Mouse (Mus musculus) macrophage (primary cell): ENCODE data around the gene Unc5cl. TPM values are rescaled to one million over a fixed set of nuclear protein-coding genes. Genes with fewer than 3 reads are reported as not detected.

Source experiments
- H3K27ac ChIP-seq: fragments of 350-480 bp; formaldehyde crosslinking; 2 replicates; pipeline ENCODE4 v1.9.0; 2021
- H3K36me3 ChIP-seq: fragments of 350-480 bp; formaldehyde crosslinking; 2 replicates; pipeline ENCODE4 v1.9.0; 2021; ENCODE audit errors: inconsistent target
- H3K4me3 ChIP-seq: fragments of 350-480 bp; formaldehyde crosslinking; 2 replicates; pipeline ENCODE4 v1.9.0; 2021; ENCODE audit errors: inconsistent target
- H3K79me2 ChIP-seq: fragments of 350-480 bp; formaldehyde crosslinking; 2 replicates; pipeline ENCODE4 v1.9.0; 2021; ENCODE audit errors: inconsistent target
- WGBS: methylation state at CpG from one replicate; pipeline ENCODE4 v1.1.7; 2026; ENCODE audit warnings: inconsistent platforms; ENCODE audit not compliant: missing documents; 5-methylcytosine and 5-hydroxymethylcytosine counted together
- polyA plus RNA-seq: library from polyadenylated mRNA; stranded (reverse); fragments of 250-400 nt; gene quantifications from 3 replicates; pipeline ENCODE4 v1.2.4, GENCODE M21; 2018; ENCODE audit warnings: inconsistent platforms

The Unc5cl gene
- polyA plus RNA-seq, 1 experiment from 2014 or later = not detected

DNA sequence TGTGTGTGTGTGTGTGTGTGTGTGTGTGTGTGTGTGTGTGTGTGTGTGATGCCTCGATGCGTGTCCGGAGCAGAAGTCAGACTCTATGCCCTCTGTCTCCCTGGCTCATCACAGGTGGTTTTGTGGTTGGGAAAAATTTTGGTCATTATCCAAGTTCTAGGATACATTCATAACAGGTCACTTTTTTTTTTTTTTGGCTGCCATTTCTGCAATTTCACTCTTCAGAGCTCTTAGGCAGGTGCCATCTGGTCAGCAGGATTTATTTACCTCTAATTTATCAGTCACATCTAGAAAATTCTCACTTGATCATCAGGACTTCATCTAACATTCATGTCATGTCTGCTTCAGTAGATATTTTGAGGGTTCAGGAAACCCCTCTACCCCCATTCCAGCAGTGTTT lies 65.7 kb downstream of the Unc5cl start:
- no CpG with 5 or more reads among the region's 3 CpGs for WGBS
- no peak overlapping the region for H3K27ac ChIP-seq
- H3K79me2 ChIP-seq = no peaks in the 10 kb centered on the region
- no peak overlapping the region for H3K4me3 ChIP-seq
- H3K36me3 ChIP-seq = no peaks in the 10 kb centered on the region

DNA sequence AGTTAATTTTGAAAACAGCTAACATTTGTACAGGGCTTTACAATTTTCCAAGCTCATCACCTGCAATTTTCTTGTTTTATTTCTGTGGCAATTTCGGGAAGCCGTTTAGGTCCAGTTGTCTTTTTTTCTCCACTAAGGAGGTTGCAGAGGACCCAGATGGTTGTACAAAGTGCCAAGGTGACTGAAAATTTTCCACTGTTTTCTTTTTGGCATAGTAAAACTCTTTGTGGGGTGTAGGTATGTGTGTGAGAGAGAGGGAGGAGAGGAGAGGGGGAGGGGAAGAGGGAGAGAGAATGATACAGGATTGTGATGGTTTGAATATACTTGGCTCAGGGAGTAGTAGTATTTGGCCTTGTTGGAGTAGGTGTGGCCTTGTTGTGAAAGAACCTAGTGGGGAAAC lies 68.4 kb downstream of the Unc5cl start:
- WGBS = 91% methylated on average over 2 of the region's 2 CpGs
- no peak overlapping the region for H3K27ac ChIP-seq
- H3K79me2 ChIP-seq = no peaks in the 10 kb centered on the region
- no peak overlapping the region for H3K4me3 ChIP-seq
- H3K36me3 ChIP-seq = no peaks in the 10 kb centered on the region

DNA sequence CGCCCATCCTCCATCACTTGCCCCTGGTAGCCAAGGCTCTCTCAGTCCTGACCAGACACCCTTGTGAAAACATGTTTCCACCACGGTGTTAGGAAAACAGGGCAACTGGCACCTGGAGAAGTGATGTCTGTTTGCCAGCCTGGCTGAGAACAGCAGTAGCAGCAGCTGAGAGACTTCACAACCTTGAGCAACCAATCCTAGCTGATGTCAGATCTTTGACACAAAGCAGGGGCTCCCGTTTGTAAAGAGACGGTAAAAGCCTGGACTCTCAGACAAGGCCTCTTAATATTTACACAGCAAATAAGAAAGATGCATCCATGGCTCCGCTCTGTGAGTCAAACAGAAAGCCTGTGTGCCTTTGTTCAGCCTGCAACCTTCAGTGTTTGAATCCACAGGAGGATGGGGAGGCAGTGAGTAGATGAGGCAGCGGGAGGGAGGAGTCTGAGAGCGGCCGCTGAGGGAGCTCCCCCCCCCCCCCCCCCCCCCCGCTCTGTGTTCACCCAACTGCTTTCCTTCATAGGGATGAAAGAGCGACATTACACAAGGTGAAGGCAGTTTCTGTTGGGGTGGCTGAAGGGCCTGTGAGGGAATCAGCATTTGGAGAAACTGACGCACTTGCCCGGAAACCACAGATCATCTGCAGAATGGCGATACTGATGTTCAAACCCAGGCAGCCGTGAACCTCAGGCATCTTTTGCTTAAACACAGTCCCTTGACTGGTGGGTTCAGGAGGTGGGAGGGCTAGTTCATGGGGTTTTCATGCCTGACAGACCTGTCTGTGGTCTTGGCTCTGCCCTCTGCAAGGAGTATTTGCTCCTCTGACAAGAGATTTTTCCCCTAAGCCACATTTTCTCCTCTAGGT lies 79.4 kb downstream of the Unc5cl start:
- H3K79me2 ChIP-seq = no peaks in the 10 kb centered on the region
- no peaks in the 10 kb centered on the region for H3K36me3 ChIP-seq
- no peak overlapping the region for H3K27ac ChIP-seq
- WGBS = 60% methylated on average over 11 of the region's 14 CpGs
- no peak overlapping the region for H3K4me3 ChIP-seq

DNA sequence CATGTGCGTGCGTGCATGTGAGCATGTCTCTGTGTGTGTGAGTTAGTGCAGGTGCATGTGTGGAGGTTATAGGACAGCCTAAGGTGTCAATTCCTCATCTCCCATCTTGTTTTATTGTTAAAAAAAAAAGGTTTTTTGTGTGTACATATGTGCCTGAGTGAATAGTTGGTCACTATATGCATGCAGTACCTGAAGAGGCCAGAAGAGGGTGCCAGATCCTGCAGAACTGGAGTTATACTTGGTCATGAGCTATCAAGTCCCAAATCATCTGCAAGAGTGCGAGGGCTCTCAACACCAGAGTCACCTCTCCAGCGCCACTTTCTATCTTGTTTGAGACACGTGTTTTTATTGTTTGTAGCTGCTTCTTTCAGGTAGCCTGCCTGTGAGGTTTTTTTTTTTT lies 83.6 kb downstream of the Unc5cl start:
- no peaks in the 10 kb centered on the region for H3K79me2 ChIP-seq
- H3K4me3 ChIP-seq = no peak overlapping the region
- no peaks in the 10 kb centered on the region for H3K36me3 ChIP-seq
- 80% methylated on average over 5 of the region's 5 CpGs for WGBS
- H3K27ac ChIP-seq = no peak overlapping the region

DNA sequence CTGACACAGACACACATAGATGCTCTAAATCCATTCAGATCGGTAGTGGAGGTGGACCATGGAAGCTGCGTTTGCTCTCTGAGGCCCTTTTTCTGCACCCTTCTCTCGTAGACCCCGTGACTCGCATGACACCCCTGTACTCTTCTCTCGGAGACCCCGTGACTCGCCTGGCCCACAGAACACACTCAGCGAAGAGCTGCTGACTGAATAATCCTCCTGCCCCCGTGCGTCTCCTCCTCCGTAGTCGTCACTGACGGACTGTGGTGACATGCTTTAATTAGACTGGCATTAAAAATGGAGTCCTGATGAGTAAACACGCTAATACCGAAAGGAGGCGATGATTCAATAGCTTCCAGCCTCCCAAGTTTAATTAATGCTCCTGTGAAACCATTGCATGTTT lies 84.6 kb downstream of the Unc5cl start:
- Histone ChIP-seq H3K79me2 (no peaks in the 10 kb centered on the region), H3K27ac (no peak overlapping the region)
- 94% methylated on average over 15 of the region's 17 CpGs for WGBS

DNA sequence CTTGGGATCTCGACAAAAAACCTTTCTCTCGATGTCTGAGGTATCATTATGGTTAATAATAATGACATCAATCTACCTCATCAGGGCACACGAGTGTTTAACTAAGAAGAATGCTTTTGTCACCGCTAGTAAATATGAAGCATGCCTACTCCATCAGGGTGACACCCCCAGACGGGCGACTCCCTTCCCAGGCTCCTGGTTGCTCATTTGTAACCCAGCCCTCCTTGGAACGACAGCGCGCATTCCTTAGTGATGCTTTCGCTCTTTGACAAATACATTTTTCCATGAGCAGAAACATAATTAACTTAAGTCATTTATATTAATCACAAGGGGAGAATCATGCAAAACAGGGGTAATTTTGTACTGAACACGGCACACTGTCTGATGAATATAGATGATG lies 88.0 kb downstream of the Unc5cl start:
- H3K79me2 ChIP-seq = no peaks in the 10 kb centered on the region
- H3K36me3 ChIP-seq = no peaks in the 10 kb centered on the region
- no peak overlapping the region for H3K27ac ChIP-seq
- WGBS = 84% methylated on average over 11 of the region's 11 CpGs
- H3K4me3 ChIP-seq = no peak overlapping the region

More for the DNA sequence above, 84.6 kb downstream of the Unc5cl start:
- Histone ChIP-seq H3K4me3 (no peak overlapping the region), H3K36me3 (no peaks in the 10 kb centered on the region)

DNA sequence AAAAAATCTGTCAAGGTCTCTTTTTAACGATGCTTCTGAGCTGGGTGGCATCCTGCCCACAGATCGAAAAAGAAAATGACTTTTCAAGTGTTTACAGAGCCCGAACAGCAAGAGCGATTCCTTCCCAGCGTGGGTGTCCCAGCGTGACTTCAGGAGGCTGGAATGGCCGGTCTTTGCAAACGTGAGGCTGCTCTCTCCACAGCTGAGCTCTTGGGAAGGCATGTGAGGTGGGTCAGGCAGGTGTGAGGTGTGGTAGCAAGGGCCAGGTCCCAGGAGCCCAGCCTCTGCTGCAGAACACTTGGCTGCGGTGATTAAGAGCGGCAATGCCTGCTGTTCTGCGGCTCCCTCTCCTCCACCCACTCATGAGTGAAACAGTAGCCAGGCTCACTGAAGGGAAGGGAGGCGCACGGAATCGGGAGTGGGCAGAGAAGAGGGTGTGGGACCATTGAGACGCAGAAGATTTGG lies 88.6 kb downstream of the Unc5cl start:
- Histone ChIP-seq H3K36me3 (no peaks in the 10 kb centered on the region), H3K79me2 (no peaks in the 10 kb centered on the region), H3K4me3 (no peak overlapping the region), H3K27ac (no peak overlapping the region)
- 94% methylated on average over 15 of the region's 15 CpGs for WGBS

DNA sequence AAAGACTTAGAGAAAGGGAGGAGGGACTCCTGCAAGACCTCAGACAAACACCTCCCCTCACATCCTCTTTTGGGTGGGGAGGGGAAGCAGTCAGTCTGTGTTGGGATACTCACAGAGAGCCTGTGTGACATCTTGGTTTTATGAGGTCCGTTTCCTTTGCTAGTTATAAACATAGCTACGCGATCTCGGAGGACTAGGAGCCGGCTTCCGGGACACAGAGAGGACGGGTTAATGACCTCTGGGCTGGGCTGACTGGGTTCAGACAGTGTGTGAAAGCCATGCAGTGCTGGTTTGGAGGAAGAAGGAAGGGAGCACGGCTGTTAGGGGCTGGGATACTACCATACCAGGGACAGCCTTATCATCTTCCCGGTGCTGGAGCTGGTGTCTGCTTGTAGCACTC lies 90.0 kb downstream of the Unc5cl start:
- 29% methylated on average over 9 of the region's 9 CpGs for WGBS
- no peaks in the 10 kb centered on the region for H3K79me2 ChIP-seq
- H3K4me3 ChIP-seq = no peak overlapping the region
- H3K36me3 ChIP-seq = no peaks in the 10 kb centered on the region
- no peak overlapping the region for H3K27ac ChIP-seq

DNA sequence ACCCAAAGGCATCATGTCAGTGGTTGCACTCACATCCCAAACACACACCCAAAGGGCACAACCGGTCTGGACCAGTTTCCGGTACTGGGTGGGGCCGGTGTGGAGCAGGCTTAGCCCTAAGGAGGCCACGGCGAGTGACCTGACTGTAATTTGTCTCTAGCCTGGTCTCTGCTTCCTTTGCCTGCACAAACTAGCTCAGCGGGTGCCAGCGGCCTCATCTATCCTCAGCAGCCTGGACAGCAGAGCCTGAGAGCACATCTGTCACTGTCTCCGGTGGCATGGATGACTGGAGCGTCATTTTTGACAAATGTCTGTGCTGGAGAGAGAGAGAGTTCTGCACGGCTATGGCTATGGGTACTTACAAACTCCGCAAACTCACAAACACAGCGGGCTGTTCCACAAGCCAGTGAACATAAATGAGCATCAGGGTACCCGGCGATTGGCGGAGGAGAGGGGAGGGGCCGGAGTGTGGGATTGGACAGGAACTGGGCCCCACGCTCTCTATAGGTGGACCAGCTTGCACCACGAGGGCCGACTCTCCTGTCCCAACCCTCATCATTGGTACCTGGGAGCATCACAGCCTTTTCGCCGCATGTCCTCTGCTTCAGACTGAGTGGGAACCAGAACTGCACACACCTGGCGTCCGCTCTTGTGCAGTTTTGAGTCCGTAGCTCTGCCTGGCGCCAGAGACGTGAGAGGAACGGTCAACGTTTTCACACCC lies 90.7 kb downstream of the Unc5cl start:
- Histone ChIP-seq H3K79me2 (no peaks in the 10 kb centered on the region), H3K4me3 (no peak overlapping the region), H3K36me3 (no peaks in the 10 kb centered on the region), H3K27ac (no peak overlapping the region)
- 86% methylated on average over 26 of the region's 28 CpGs for WGBS

DNA sequence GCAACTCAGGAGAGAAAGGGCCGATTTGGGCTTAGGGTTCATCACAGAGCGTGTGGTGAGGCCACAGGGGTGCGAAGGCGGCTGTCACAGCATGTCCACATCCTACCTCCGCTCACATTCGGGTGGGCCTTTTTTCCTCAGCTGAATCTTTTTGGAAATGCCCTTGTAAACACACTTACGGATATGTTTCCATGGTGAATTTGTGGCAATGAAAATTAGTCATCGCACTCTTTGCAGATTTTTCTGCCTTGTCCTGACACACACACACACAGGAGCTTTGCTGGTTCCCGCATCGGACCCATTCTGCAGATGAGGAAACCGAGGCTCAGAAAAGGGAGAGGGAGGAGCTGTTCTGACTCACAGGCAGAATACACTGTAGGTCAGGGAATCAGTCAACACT lies 91.3 kb downstream of the Unc5cl start:
- WGBS = 91% methylated on average over 9 of the region's 11 CpGs
- Histone ChIP-seq H3K27ac (no peak overlapping the region), H3K4me3 (no peak overlapping the region), H3K36me3 (no peaks in the 10 kb centered on the region), H3K79me2 (no peaks in the 10 kb centered on the region)

DNA sequence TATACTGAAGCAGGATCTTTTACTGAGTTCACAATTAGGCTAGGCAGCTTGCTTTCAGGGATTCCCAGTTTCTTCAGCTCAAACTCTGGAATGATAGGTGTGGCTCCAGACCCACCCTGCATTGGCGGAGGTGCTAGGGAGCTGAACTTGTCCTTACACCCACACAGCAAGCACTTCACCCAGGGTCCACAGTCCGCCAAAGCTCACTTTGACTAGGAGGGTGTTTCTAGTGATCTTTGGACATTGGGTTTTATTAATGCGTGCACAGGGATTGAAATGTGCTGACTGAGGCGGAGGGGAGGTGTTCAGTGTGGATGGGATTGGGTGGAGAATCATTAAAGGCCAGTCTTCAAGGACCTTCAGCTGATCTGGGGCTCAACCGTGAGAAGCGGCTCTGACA lies 93.0 kb downstream of the Unc5cl start:
- Histone ChIP-seq H3K27ac (no peak overlapping the region), H3K36me3 (no peaks in the 10 kb centered on the region), H3K79me2 (no peaks in the 10 kb centered on the region), H3K4me3 (no peak overlapping the region)
- WGBS = 90% methylated on average over 6 of the region's 6 CpGs

DNA sequence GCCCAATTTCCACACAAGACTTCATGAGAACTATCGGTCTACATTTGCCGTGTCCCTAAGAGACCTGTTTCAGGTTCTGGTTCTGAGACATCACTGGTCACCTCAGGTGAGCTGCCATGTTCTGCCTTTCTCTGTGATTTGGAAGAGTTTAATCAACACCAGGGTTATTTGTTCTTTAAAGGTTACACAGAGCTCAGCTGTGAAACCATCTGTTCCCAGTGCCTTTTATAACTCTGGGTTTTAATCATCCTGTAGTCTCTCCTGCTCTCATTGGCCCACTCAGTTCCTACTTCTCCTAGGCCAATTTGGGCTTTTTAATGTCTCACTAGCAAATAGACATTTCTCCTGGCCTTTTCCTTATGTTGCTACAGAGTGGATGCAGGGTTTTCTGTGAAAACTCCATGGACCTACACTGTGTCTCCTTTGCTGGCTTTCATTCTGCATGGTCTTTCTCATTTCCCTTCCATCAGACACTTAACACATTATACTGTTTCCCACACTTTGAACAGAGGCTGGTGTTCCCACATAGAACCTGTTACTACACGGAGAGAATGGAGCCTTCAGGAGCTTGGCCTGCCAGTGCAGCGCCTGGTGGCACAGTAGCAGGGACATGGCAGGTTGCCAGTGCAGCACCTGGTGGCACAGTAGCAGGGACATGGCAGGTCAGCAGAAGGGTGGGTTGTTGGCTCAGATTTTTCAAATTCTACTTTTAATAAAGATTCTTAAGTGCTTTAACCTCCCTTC lies 97.3 kb downstream of the Unc5cl start:
- Histone ChIP-seq H3K36me3 (no peaks in the 10 kb centered on the region), H3K79me2 (no peaks in the 10 kb centered on the region), H3K27ac (no peak overlapping the region), H3K4me3 (no peak overlapping the region)
- 86% methylated on average over 4 of the region's 4 CpGs for WGBS

DNA sequence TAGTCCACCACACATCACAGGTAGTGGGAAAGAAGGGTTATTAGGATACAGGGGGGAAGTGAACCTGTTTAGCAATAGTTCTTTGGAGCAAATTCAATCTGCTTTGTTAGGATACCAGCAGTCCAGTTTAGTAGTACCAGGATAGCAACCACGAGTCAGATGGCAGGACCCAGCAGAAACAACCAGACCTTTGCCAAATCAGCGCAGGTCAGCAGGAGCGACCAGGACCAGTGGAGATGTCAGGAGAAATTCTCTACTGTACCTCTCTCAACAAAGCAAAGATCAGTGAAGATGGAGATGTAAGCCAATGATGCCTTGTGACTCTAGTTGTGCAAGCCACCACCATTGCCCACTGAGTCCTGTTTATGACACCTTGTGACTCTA lies 97.8 kb downstream of the Unc5cl start:
- Histone ChIP-seq H3K27ac (no peak overlapping the region), H3K36me3 (no peaks in the 10 kb centered on the region), H3K79me2 (no peaks in the 10 kb centered on the region), H3K4me3 (no peak overlapping the region)
- 86% methylated on average over 3 of the region's 3 CpGs for WGBS

DNA sequence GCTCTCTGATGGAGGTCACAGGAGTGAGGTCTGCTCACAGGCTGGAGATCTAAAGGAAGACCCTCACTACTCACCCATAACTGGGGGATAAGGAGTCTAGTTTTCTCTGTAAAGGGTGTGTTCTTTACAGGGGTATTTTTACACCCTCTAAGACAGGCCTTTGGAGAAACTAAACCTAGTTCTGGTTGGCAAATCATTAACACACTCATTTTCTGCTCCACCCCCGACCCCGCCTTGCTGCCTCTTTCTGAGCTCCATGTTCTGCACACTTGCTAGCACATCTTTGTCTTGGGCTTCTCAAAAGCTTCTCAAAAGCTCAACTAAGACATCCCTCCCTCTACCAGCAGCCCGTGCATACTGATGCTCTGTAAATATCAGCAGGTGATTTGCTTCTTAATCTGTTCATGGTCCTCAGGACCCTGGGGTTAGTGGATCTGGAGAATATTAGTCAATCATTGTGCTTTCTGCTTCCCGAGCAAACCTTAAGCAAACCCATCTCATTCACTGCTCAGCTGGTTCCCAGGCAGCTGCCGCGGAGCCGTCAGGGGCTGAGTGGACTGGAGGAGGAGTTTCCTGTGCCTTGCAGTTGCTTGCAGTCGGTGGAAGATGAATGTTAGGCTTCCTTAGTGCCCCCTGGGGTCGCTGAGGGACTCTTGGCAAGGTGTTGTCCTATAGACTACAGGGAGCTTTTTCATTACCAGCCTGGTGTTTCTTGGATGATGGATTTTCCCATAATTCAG lies 101.7 kb downstream of the Unc5cl start:
- H3K4me3 ChIP-seq = no peak overlapping the region
- 66% methylated on average over 9 of the region's 9 CpGs for WGBS
- no peaks in the 10 kb centered on the region for H3K79me2 ChIP-seq
- H3K36me3 ChIP-seq = no peaks in the 10 kb centered on the region
- no peak overlapping the region for H3K27ac ChIP-seq
